In genomic region chr16:92821938-92822629, GRCm38 (mm10) we compare ENCODE assay signal across 12 mouse cellular contexts. TPM values are rescaled to one million over a fixed set of nuclear protein-coding genes. Genes with fewer than 3 reads are reported as not detected.
A peak's percentile ranks its signal among the peaks of the same experiment; 100 is the strongest.
DNase-seq lines count a peak whose midpoint lies in the region; ATAC-seq and TF ChIP-seq lines count a peak whose summit lies in the region.
"Had no signal": no experiment of that assay in that cellular context is flagged by ENCODE, and none has a peak within 500 bp of the region (broad histone marks: within the 10 kb centered on the region; RNA-seq: fewer than 3 reads in every experiment).

No protein-coding gene starts in this region.

- intact Hi-C loops in heart, postnatal 14 days (cut with DNase I): no loop called here

- peaks cover 63% of the 10 kb centered on the region for H3K79me2 ChIP-seq in MEL (ENCODE audit: control insufficient read depth, insufficient read depth, low read length, poor library complexity)

- 59% methylated on average over 14 of the region's 14 CpGs for WGBS in limb, embryonic 10.5 days
- 74% methylated on average over 14 of the region's 14 CpGs for WGBS in small intestine, adult 2 months
- 69% methylated on average over 14 of the region's 14 CpGs for WGBS in forebrain, embryonic 16.5 days
- 63% methylated on average over 14 of the region's 14 CpGs for WGBS in hindbrain, embryonic 10.5 days

- peak overlapping the region; percentile 97 for H3K27ac ChIP-seq in MEL (ENCODE audit: control insufficient read depth, low read depth, low read length)
- peak overlapping the region; percentile 68 for H3K27ac ChIP-seq in limb, embryonic 10.5 days
- H3K27ac ChIP-seq in small intestine, adult 2 months (ENCODE audit: insufficient read depth, low read depth, low read length): peak overlapping the region; percentile 54
- no peak overlapping the region for H3K27ac ChIP-seq in forebrain, embryonic 16.5 days (ENCODE audit: low read length)
- H3K27ac ChIP-seq in hindbrain, embryonic 10.5 days: no peak overlapping the region
- H3K27ac ChIP-seq: forebrain, embryonic 13.5 days; hindbrain, embryonic 15.5 days; midbrain, embryonic 12.5 days had no signal

- peaks cover 0 to 54% of the 10 kb centered on the region in 2 experiments; a peak in 3 of 4 replicates for H3K4me1 ChIP-seq in MEL (ENCODE audit: control insufficient read depth in 1 of 2, insufficient read depth in 2 of 2, low read length in 2 of 2)
- H3K4me1 ChIP-seq in limb, embryonic 10.5 days: peaks cover 20% of the 10 kb centered on the region
- peaks cover 8% of the 10 kb centered on the region for H3K4me1 ChIP-seq in small intestine, adult 2 months (ENCODE audit: control insufficient read depth, insufficient read depth, insufficient read length, low read length)
- H3K4me1 ChIP-seq in forebrain, embryonic 16.5 days (replicated peaks; ENCODE audit: control insufficient read depth, insufficient read depth, low read length): peaks cover 7% of the 10 kb centered on the region
- H3K4me1 ChIP-seq in hindbrain, embryonic 10.5 days (replicated peaks): peaks cover 15% of the 10 kb centered on the region

- ATAC-seq in forebrain, embryonic 16.5 days: no peak
- ATAC-seq: forebrain, embryonic 13.5 days had no signal

- peak overlapping the region; percentile 82 for H3K9ac ChIP-seq in MEL (ENCODE audit: control insufficient read depth, low read depth, low read length, poor library complexity, severe bottlenecking)
- H3K9ac ChIP-seq in forebrain, embryonic 16.5 days (replicated peaks; ENCODE audit: low read depth, low read length): no peak overlapping the region
- H3K9ac ChIP-seq: forebrain, embryonic 13.5 days; hindbrain, embryonic 15.5 days; midbrain, embryonic 12.5 days had no signal

- TF ChIP-seq CTCF in MEL (IDR thresholded peaks at IDR 0.05 in 2 of 3, conservative IDR thresholded peaks at IDR 0.05 in 1 of 3; ENCODE audit: control insufficient read depth in 1 of 3, insufficient read depth in 1 of 3, low read depth in 2 of 3, low read length in 3 of 3, poor library complexity in 1 of 3, severe bottlenecking in 1 of 3): no peak
- no peak for TF ChIP-seq CTCF in small intestine, adult 2 months (IDR thresholded peaks at IDR 0.05; ENCODE audit: extremely low read depth, insufficient read length, insufficient replicate concordance, low read depth, low read length)

- peak; percentile 93 to 96 for TF ChIP-seq EP300 in MEL (IDR thresholded peaks at IDR 0.05; ENCODE audit: low read depth in 1 of 2, low read length in 2 of 2)

- H3K4me3 ChIP-seq in MEL (ENCODE audit: control insufficient read depth in 1 of 2, insufficient read depth in 1 of 2, low read depth in 2 of 2, low read length in 2 of 2): 0 out of 4 replicates have a peak overlapping the region, but pooled peaks of 1 of the 2 experiments have one; percentile 85
- H3K4me3 ChIP-seq in limb, embryonic 10.5 days: no peak overlapping the region
- H3K4me3 ChIP-seq in small intestine, adult 2 months (ENCODE audit: low read depth, low read length): no peak overlapping the region
- H3K4me3 ChIP-seq in forebrain, embryonic 16.5 days (replicated peaks; ENCODE audit: low read length): no peak overlapping the region
- H3K4me3 ChIP-seq in hindbrain, embryonic 10.5 days: no peak overlapping the region
- H3K4me3 ChIP-seq: forebrain, embryonic 13.5 days; hindbrain, embryonic 15.5 days; midbrain, embryonic 12.5 days had no signal

- TF ChIP-seq RAD21 in MEL (IDR thresholded peaks at IDR 0.05; ENCODE audit: low read depth, low read length): no peak

- peaks cover under 1 to 46% of the 10 kb centered on the region in 2 experiments; a peak in 2 of 4 replicates for H3K36me3 ChIP-seq in MEL (ENCODE audit: control insufficient read depth in 1 of 2, insufficient read depth in 2 of 2, low read length in 2 of 2)
- no peaks in the 10 kb centered on the region for H3K36me3 ChIP-seq in limb, embryonic 10.5 days
- H3K36me3 ChIP-seq in small intestine, adult 2 months (ENCODE audit: control insufficient read depth, insufficient read depth, low read length): no peaks in the 10 kb centered on the region
- H3K36me3 ChIP-seq in forebrain, embryonic 16.5 days (ENCODE audit: control insufficient read depth, insufficient read depth): no peaks in the 10 kb centered on the region
- no peaks in the 10 kb centered on the region for H3K36me3 ChIP-seq in hindbrain, embryonic 10.5 days
- H3K36me3 ChIP-seq: hindbrain, embryonic 15.5 days; midbrain, embryonic 12.5 days had no signal

- no peaks in the 10 kb centered on the region for H3K27me3 ChIP-seq in MEL (ENCODE audit: control insufficient read depth in 1 of 2, insufficient read depth in 2 of 2, low read length in 2 of 2)
- peaks cover 15% of the 10 kb centered on the region; the same call in 1 of the 2 replicates for H3K27me3 ChIP-seq in limb, embryonic 10.5 days (ENCODE audit: low read depth, poor library complexity, severe bottlenecking)
- H3K27me3 ChIP-seq in small intestine, adult 2 months (ENCODE audit: control insufficient read depth, insufficient read depth, low read length): no peaks in the 10 kb centered on the region
- no peaks in the 10 kb centered on the region for H3K27me3 ChIP-seq in forebrain, embryonic 16.5 days (replicated peaks; ENCODE audit: control insufficient read depth, insufficient read depth, low read length)
- H3K27me3 ChIP-seq in hindbrain, embryonic 10.5 days (ENCODE audit: insufficient read depth, poor library complexity, severe bottlenecking): peaks cover 9% of the 10 kb centered on the region; the same call in 1 of the 2 replicates
- H3K27me3 ChIP-seq: forebrain, embryonic 13.5 days; hindbrain, embryonic 15.5 days; midbrain, embryonic 12.5 days had no signal

- DNase-seq in heart, adult 11 months: peak; percentile 89
- DNase-seq in heart, postnatal 14 days: no peak
- DNase-seq in MEL (ENCODE audit: low read depth, low spot score): peak; percentile 94
- DNase-seq in limb, embryonic 10.5 days (ENCODE audit: low spot score): no peak
- no peak for DNase-seq in right cerebral cortex, postnatal 14 days
- no peak for DNase-seq in hindbrain, embryonic 10.5 days (ENCODE audit: low spot score)
- DNase-seq: adrenal gland, postnatal 36 days had no signal

- H3K9me3 ChIP-seq in MEL (replicated peaks; ENCODE audit: insufficient read depth, low read length): no peaks in the 10 kb centered on the region
- no peaks in the 10 kb centered on the region for H3K9me3 ChIP-seq in limb, embryonic 10.5 days (replicated peaks)
- no peaks in the 10 kb centered on the region for H3K9me3 ChIP-seq in forebrain, embryonic 16.5 days (ENCODE audit: control insufficient read depth, low read length)
- H3K9me3 ChIP-seq in hindbrain, embryonic 10.5 days: no peaks in the 10 kb centered on the region
- H3K9me3 ChIP-seq: forebrain, embryonic 13.5 days; hindbrain, embryonic 15.5 days; midbrain, embryonic 12.5 days had no signal

- no peak overlapping the region for H3K4me2 ChIP-seq in forebrain, embryonic 16.5 days (ENCODE audit: low read length)
- H3K4me2 ChIP-seq: forebrain, embryonic 13.5 days; hindbrain, embryonic 15.5 days; midbrain, embryonic 12.5 days had no signal

- TF ChIP-seq POLR2A in MEL (IDR thresholded peaks at IDR 0.05; ENCODE audit: control insufficient read depth in 1 of 2, insufficient read depth in 1 of 2, low read depth in 1 of 2, low read length in 2 of 2, poor library complexity in 1 of 2): no peak
- no peak for TF ChIP-seq POLR2A in small intestine, adult 2 months (IDR thresholded peaks at IDR 0.05; ENCODE audit: low read depth, low read length)

TF ChIP-seq in MEL, 35 proteins besides CTCF, POLR2A, EP300 and RAD21 (continues in another document):
- TF ChIP-seq MEF2A (IDR thresholded peaks at IDR 0.05; ENCODE audit: extremely low read depth, insufficient replicate concordance, low read depth, low read length, poor library complexity, severe bottlenecking) (0 out of 2 replicates have a peak, but pooled peaks have one; percentile 44), NELFE (IDR thresholded peaks at IDR 0.05; ENCODE audit: low read depth, low read length) (no peak), POLR2AphosphoS5 (IDR thresholded peaks at IDR 0.05; ENCODE audit: borderline replicate concordance, low read depth, low read length) (no peak), ZC3H11A (IDR thresholded peaks at IDR 0.05; ENCODE audit: low read depth, low read length) (no peak), MYB (IDR thresholded peaks at IDR 0.05; ENCODE audit: low read depth, low read length) (peak; percentile 48; the same call in 1 of the 2 replicates), TBP (IDR thresholded peaks at IDR 0.05; ENCODE audit: low read depth, low read length) (peak; percentile 46; the same call in 1 of the 2 replicates), USF1 (IDR thresholded peaks at IDR 0.05; ENCODE audit: low read depth, low read length) (no peak), RCOR1 (IDR thresholded peaks at IDR 0.05; ENCODE audit: low read depth, low read length) (peak; percentile 88), MYC (IDR thresholded peaks at IDR 0.05; ENCODE audit: low read depth, low read length) (peak; percentile 88), CHD2 (IDR thresholded peaks at IDR 0.05; ENCODE audit: low read length) (peak; percentile 65), SIN3A (IDR thresholded peaks at IDR 0.05; ENCODE audit: low read length) (peak; percentile 84), BHLHE40 (IDR thresholded peaks at IDR 0.05; ENCODE audit: borderline replicate concordance, low read depth, low read length) (peak; percentile 79), HCFC1 (IDR thresholded peaks at IDR 0.05; ENCODE audit: low read depth, low read length) (0 out of 2 replicates have a peak, but pooled peaks have one; percentile 46), ZNF384 (IDR thresholded peaks at IDR 0.05; ENCODE audit: low read depth, low read length) (peak; percentile 89), MAX (IDR thresholded peaks at IDR 0.05; ENCODE audit: low read length) (peak; percentile 62), SMC3 (IDR thresholded peaks at IDR 0.05; ENCODE audit: low read depth, low read length) (no peak; the same call in 1 of the 2 replicates), KAT2A (conservative IDR thresholded peaks at IDR 0.05; ENCODE audit: low read depth, low read length) (no peak), GABPA (IDR thresholded peaks at IDR 0.05; ENCODE audit: low read depth, low read length) (no peak), CHD1 (IDR thresholded peaks at IDR 0.05; ENCODE audit: low read depth, low read length) (no peak), ZMIZ1 (IDR thresholded peaks at IDR 0.05; ENCODE audit: low read depth, low read length) (0 out of 2 replicates have a peak, but pooled peaks have one; percentile 53)

RNA-seq across cellular contexts. Expression of gene Runx1, which starts 3.9 kb away (rescaled TPM):
- 1 to 10 TPM; 2.4 to 4.9 TPM for total RNA-seq in heart, postnatal 14 days (2021)
- total RNA-seq in MEL (2012; rRNA removed): 14.3 and 17.1 TPM in 2 replicates
- polyA plus RNA-seq in MEL (2012; ENCODE audit: insufficient read depth in 1 of 2, insufficient read length in 2 of 2, low read depth in 1 of 2, low replicate concordance in 2 of 2, missing spikeins in 1 of 2): 10 to 100 TPM in 1 of 2 experiments, not detected in 1; 23.5 TPM
- 1.2 TPM in 2 replicates for polyA plus RNA-seq in limb, embryonic 10.5 days (2016; fragmentation: Nextera tagmentation; extraction: Ambion mirVana)
- polyA plus RNA-seq in small intestine, adult 2 months (2012; rRNA removed): 15.4 and 16.0 TPM in 2 replicates
- polyA plus RNA-seq in forebrain, embryonic 16.5 days (2015; fragmentation: Nextera tagmentation; extraction: Ambion mirVana): 0.48 and 0.52 TPM in 2 replicates
- polyA plus RNA-seq in hindbrain, embryonic 10.5 days (2016; fragmentation: Nextera tagmentation; extraction: Ambion mirVana): 1.6 and 2.2 TPM in 2 replicates

Comparison
In these comparisons a context has a peak if more than half of its experiments do, and no peak if none do; other contexts are left out.
1. DNase-seq: peak in heart, adult 11 months (single experiment) and MEL (single experiment); none in heart, postnatal 14 days (0 of 2), limb, embryonic 10.5 days (single experiment), right cerebral cortex, postnatal 14 days (single experiment) and hindbrain, embryonic 10.5 days (single experiment).
2. H3K27ac ChIP-seq: peak in MEL (single experiment), limb, embryonic 10.5 days (single experiment) and small intestine, adult 2 months (single experiment); none in forebrain, embryonic 16.5 days (single experiment) and hindbrain, embryonic 10.5 days (single experiment).